Mouse (Mus musculus) kidney, adult 2 months (tissue): Measurements from ENCODE around the gene Arl2.

ENCODE experiments used
- CTCF ChIP-seq: fragments of 200-500 bp; conservative IDR thresholded peaks from 2 replicates; pipeline ENCODE4 v1.5.1; 2011; ENCODE audit warnings: low read depth, mild to moderate bottlenecking, control low read depth, low read length, moderate library complexity, mixed read lengths; ENCODE audit not compliant: insufficient read depth, insufficient read length
- POLR2A ChIP-seq: fragments of 200-500 bp; IDR thresholded peaks from one replicate; pipeline ENCODE4 v1.6.1; 2011; ENCODE audit warnings: low read depth, low read length, control low read depth

- TF ChIP-seq CTCF, result peak; percentile 67
- no peak for TF ChIP-seq POLR2A
Observed at GRCm38 (mm10) chr19:6141394-6141749, at the start of gene Arl2.
